Mouse (Mus musculus) spleen, adult 12 weeks (tissue): ENCODE measurements around the gene Gad1.

Source experiments
- DNase-seq: peaks from one replicate; pipeline ENCODE4 v3.0.0; 2022; ENCODE audit warnings: low spot score

Gad1 gene

GRCm38 (mm10) chr2:70628397-70628796 lies 75.5 kb downstream of the Gad1 start:
- DNase-seq = no peak

- no peak for DNase-seq
These were observed 76.5 kb downstream of the Gad1 start for GRCm38 (mm10) chr2:70629339-70629761.

GRCm38 (mm10) chr2:70629921-70630320 lies 77.0 kb downstream of the Gad1 start:
- DNase-seq = no peak

GRCm38 (mm10) chr2:70631321-70631720 lies 78.4 kb downstream of the Gad1 start:
- DNase-seq = no peak

GRCm38 (mm10) chr2:70632412-70632811 lies 79.5 kb downstream of the Gad1 start:
- DNase-seq = no peak

- DNase-seq = no peak
These were observed 81.3 kb downstream of the Gad1 start for GRCm38 (mm10) chr2:70634028-70634690.

GRCm38 (mm10) chr2:70640968-70641367 lies 88.1 kb downstream of the Gad1 start:
- no peak for DNase-seq

GRCm38 (mm10) chr2:70642971-70643565 lies 90.2 kb downstream of the Gad1 start:
- no peak for DNase-seq

- DNase-seq = no peak
These were observed 92.5 kb downstream of the Gad1 start for GRCm38 (mm10) chr2:70645266-70645780.

GRCm38 (mm10) chr2:70647681-70648080 lies 94.8 kb downstream of the Gad1 start:
- DNase-seq = no peak

- DNase-seq = no peak
These were observed 95.4 kb downstream of the Gad1 start for GRCm38 (mm10) chr2:70648271-70648670.

- no peak for DNase-seq
These were observed 96.6 kb downstream of the Gad1 start for GRCm38 (mm10) chr2:70649471-70649870.
